Mouse (Mus musculus) ES-Bruce4 (cell line): ENCODE measurements around the gene Cdk5rap2. TPM values are rescaled to one million over a fixed set of nuclear protein-coding genes. Genes with fewer than 3 reads are reported as not detected.

Experiments
- H3K27ac ChIP-seq: 2 replicates; pipeline ENCODE4 v1.5.1; 2012; ENCODE audit warnings: low read length, inconsistent platforms; ENCODE audit not compliant: insufficient read depth
- H3K27me3 ChIP-seq: 2 replicates; pipeline ENCODE4 v1.6.1; 2012; ENCODE audit warnings: mild to moderate bottlenecking, low read length, inconsistent platforms; ENCODE audit not compliant: control insufficient read depth, poor library complexity, insufficient read depth, severe bottlenecking
- H3K36me3 ChIP-seq: 2 replicates; pipeline ENCODE4 v1.6.1; 2012; ENCODE audit warnings: inconsistent platforms, mild to moderate bottlenecking, low read length, moderate library complexity; ENCODE audit not compliant: control insufficient read depth, poor library complexity, insufficient read depth, severe bottlenecking
- H3K4me1 ChIP-seq: one replicate; pipeline ENCODE4 v1.8.1; 2011; ENCODE audit warnings: low read length; ENCODE audit not compliant: control insufficient read depth, insufficient read depth
- H3K4me3 ChIP-seq: 2 replicates; pipeline ENCODE4 v1.5.1; 2011; ENCODE audit warnings: low read depth, mild to moderate bottlenecking, low read length
- H3K9ac ChIP-seq: 2 replicates; pipeline ENCODE4 v1.6.1; 2012; ENCODE audit warnings: low read depth, mild to moderate bottlenecking, inconsistent platforms; ENCODE audit not compliant: poor library complexity, severe bottlenecking
- H3K9me3 ChIP-seq: replicated peaks from 2 replicates; pipeline ENCODE4 v1.6.1; 2012; ENCODE audit warnings: mild to moderate bottlenecking, low read length, inconsistent platforms; ENCODE audit not compliant: control insufficient read depth, poor library complexity, insufficient read depth, severe bottlenecking
- CTCF ChIP-seq: IDR thresholded peaks from one replicate; pipeline ENCODE4 v1.8.1; 2011; ENCODE audit warnings: low read depth, low read length
- EP300 ChIP-seq: IDR thresholded peaks from 2 replicates; pipeline ENCODE4 v1.6.1; 2011; ENCODE audit warnings: low read depth, low read length; ENCODE audit not compliant: insufficient read depth
- POLR2A ChIP-seq: IDR thresholded peaks from one replicate; pipeline ENCODE4 v1.8.1; 2011; ENCODE audit warnings: low read length; ENCODE audit not compliant: insufficient read depth
- polyA plus RNA-seq: library from polyadenylated mRNA; stranded (reverse); fragments of >200 nt; gene quantifications from 2 replicates; pipeline ENCODE4 v1.2.4, GENCODE M21; 2011; ENCODE audit warnings: low read depth; ENCODE audit not compliant: missing spikeins, insufficient read depth, insufficient read length

Gene Cdk5rap2
- polyA plus RNA-seq, 1 experiment = 39.7 TPM

GRCm38 (mm10) chr4:70239731-70240130, 170.5 kb downstream of the Cdk5rap2 start:
- no peaks in the 10 kb centered on the region for H3K9me3 ChIP-seq
- no peak overlapping the region for H3K27ac ChIP-seq
- no peak overlapping the region for H3K4me3 ChIP-seq
- H3K9ac ChIP-seq = no peak overlapping the region
- H3K27me3 ChIP-seq = no peaks in the 10 kb centered on the region
- no peaks in the 10 kb centered on the region for H3K4me1 ChIP-seq
- TF ChIP-seq POLR2A = no peak
- TF ChIP-seq EP300 = no peak
- no peak for TF ChIP-seq CTCF
- peaks cover 34% of the 10 kb centered on the region for H3K36me3 ChIP-seq

GRCm38 (mm10) chr4:70238862-70239261, 171.4 kb downstream of the Cdk5rap2 start:
- Histone ChIP-seq H3K9me3 (no peaks in the 10 kb centered on the region), H3K4me1 (no peaks in the 10 kb centered on the region), H3K36me3 (peaks cover 30% of the 10 kb centered on the region), H3K9ac (no peak overlapping the region), H3K27ac (no peak overlapping the region), H3K4me3 (no peak overlapping the region), H3K27me3 (no peaks in the 10 kb centered on the region)
- TF ChIP-seq CTCF = no peak
- TF ChIP-seq POLR2A = no peak
- TF ChIP-seq EP300 = no peak

GRCm38 (mm10) chr4:70232383-70232782, 177.9 kb downstream of the Cdk5rap2 start:
- Histone ChIP-seq H3K4me1 (no peaks in the 10 kb centered on the region), H3K9me3 (no peaks in the 10 kb centered on the region), H3K9ac (no peak overlapping the region), H3K4me3 (no peak overlapping the region), H3K27me3 (no peaks in the 10 kb centered on the region), H3K36me3 (peaks cover 8% of the 10 kb centered on the region), H3K27ac (no peak overlapping the region)
- TF ChIP-seq CTCF = no peak
- TF ChIP-seq EP300 = no peak
- no peak for TF ChIP-seq POLR2A

GRCm38 (mm10) chr4:70229874-70230273, 180.4 kb downstream of the Cdk5rap2 start:
- no peak overlapping the region for H3K9ac ChIP-seq
- TF ChIP-seq CTCF (no peak), POLR2A (no peak), EP300 (no peak)
- H3K27me3 ChIP-seq = no peaks in the 10 kb centered on the region
- no peaks in the 10 kb centered on the region for H3K4me1 ChIP-seq
- H3K36me3 ChIP-seq = peaks cover 4% of the 10 kb centered on the region
- H3K9me3 ChIP-seq = no peaks in the 10 kb centered on the region
- H3K4me3 ChIP-seq = no peak overlapping the region
- no peak overlapping the region for H3K27ac ChIP-seq

GRCm38 (mm10) chr4:70228350-70228749, 181.9 kb downstream of the Cdk5rap2 start:
- peaks cover 3% of the 10 kb centered on the region for H3K36me3 ChIP-seq
- no peak overlapping the region for H3K4me3 ChIP-seq
- no peak overlapping the region for H3K27ac ChIP-seq
- no peaks in the 10 kb centered on the region for H3K27me3 ChIP-seq
- no peak overlapping the region for H3K9ac ChIP-seq
- H3K4me1 ChIP-seq = no peaks in the 10 kb centered on the region
- TF ChIP-seq POLR2A (no peak), EP300 (no peak), CTCF (no peak)
- H3K9me3 ChIP-seq = no peaks in the 10 kb centered on the region

- peaks cover 5% of the 10 kb centered on the region for H3K36me3 ChIP-seq
- no peak overlapping the region for H3K9ac ChIP-seq
- H3K27me3 ChIP-seq = no peaks in the 10 kb centered on the region
These were observed 182.6 kb downstream of the Cdk5rap2 start for GRCm38 (mm10) chr4:70227667-70228066.

GRCm38 (mm10) chr4:70224503-70224902, 185.7 kb downstream of the Cdk5rap2 start:
- no peaks in the 10 kb centered on the region for H3K9me3 ChIP-seq
- H3K36me3 ChIP-seq = peaks cover 5% of the 10 kb centered on the region
- no peaks in the 10 kb centered on the region for H3K4me1 ChIP-seq
- no peak for TF ChIP-seq CTCF
- no peak overlapping the region for H3K9ac ChIP-seq
- no peak overlapping the region for H3K4me3 ChIP-seq
- H3K27me3 ChIP-seq = no peaks in the 10 kb centered on the region
- no peak overlapping the region for H3K27ac ChIP-seq

More at GRCm38 (mm10) chr4:70227667-70228066, 182.6 kb downstream of the Cdk5rap2 start:
- Histone ChIP-seq H3K27ac (no peak overlapping the region), H3K4me3 (no peak overlapping the region), H3K9me3 (no peaks in the 10 kb centered on the region), H3K4me1 (no peaks in the 10 kb centered on the region)
- TF ChIP-seq POLR2A (no peak), CTCF (no peak), EP300 (no peak)
